ENCODE assay signal across 16 mouse cellular contexts in the genomic region with DNA sequence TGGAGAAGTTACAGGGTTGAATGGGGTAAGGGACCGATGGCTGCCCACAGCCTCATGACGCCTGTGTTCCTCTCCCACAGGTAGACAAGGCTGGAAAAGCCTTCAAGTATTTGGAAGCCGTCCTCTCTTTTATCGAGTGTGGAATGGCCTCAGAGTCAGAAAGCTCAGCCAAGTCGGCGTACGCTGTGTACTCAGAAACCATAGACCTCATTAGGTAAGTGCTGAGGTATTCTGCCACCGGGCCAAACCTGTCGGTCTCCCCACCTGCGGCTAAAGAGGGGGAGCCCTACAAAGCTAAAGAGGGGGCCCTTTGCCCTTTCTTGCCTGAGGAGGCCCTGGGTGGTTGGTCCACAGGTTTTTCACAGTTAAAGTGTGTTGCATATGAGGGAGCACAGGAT.
DNase-seq lines count a peak whose midpoint lies in the region; ATAC-seq and TF ChIP-seq lines count a peak whose summit lies in the region.
"Had no signal": no experiment of that assay in that cellular context is flagged by ENCODE, and none has a peak within 500 bp of the region (broad histone marks: within the 10 kb centered on the region; RNA-seq: fewer than 3 reads in every experiment).

No protein-coding gene starts in this region.

- peaks cover 68% of the 10 kb centered on the region for H3K36me3 ChIP-seq in hindbrain, embryonic 10.5 days
- H3K36me3 ChIP-seq in hindbrain, embryonic 16.5 days (ENCODE audit: control insufficient read depth, insufficient read depth, low read length): peaks cover 3% of the 10 kb centered on the region; the same call in 1 of the 2 replicates
- peaks cover 42% of the 10 kb centered on the region for H3K36me3 ChIP-seq in kidney, embryonic 16.5 days (ENCODE audit: insufficient read depth, low read length)
- H3K36me3 ChIP-seq in embryonic facial prominence, embryonic 10.5 days (replicated peaks): peaks cover 40% of the 10 kb centered on the region
- peaks cover 94% of the 10 kb centered on the region for H3K36me3 ChIP-seq in intestine, postnatal 0 days (ENCODE audit: control insufficient read depth, insufficient read depth)

- H3K27me3 ChIP-seq in hindbrain, embryonic 10.5 days (ENCODE audit: insufficient read depth, poor library complexity, severe bottlenecking): no peaks in the 10 kb centered on the region
- H3K27me3 ChIP-seq in hindbrain, embryonic 16.5 days (replicated peaks; ENCODE audit: control insufficient read depth, insufficient read depth, low read length): no peaks in the 10 kb centered on the region
- H3K27me3 ChIP-seq in kidney, embryonic 16.5 days (ENCODE audit: insufficient read depth, low read length): no peaks in the 10 kb centered on the region
- no peaks in the 10 kb centered on the region; the same call in 1 of the 2 replicates for H3K27me3 ChIP-seq in embryonic facial prominence, embryonic 10.5 days (replicated peaks; ENCODE audit: low read depth, poor library complexity, severe bottlenecking)
- no peaks in the 10 kb centered on the region for H3K27me3 ChIP-seq in intestine, postnatal 0 days (replicated peaks; ENCODE audit: control insufficient read depth, insufficient read depth, low read length)
- H3K27me3 ChIP-seq: liver, embryonic 15.5 days had no signal

- H3K9me3 ChIP-seq in hindbrain, embryonic 10.5 days: no peaks in the 10 kb centered on the region
- no peaks in the 10 kb centered on the region for H3K9me3 ChIP-seq in hindbrain, embryonic 16.5 days (ENCODE audit: control insufficient read depth, low read length)
- H3K9me3 ChIP-seq in kidney, embryonic 16.5 days (ENCODE audit: low read length): no peaks in the 10 kb centered on the region
- no peaks in the 10 kb centered on the region for H3K9me3 ChIP-seq in embryonic facial prominence, embryonic 10.5 days
- H3K9me3 ChIP-seq in intestine, postnatal 0 days (ENCODE audit: control insufficient read depth): no peaks in the 10 kb centered on the region
- H3K9me3 ChIP-seq: heart, embryonic 10.5 days; liver, embryonic 15.5 days had no signal

- H3K4me1 ChIP-seq in hindbrain, embryonic 10.5 days (replicated peaks): peaks cover 29% of the 10 kb centered on the region
- peaks cover 14% of the 10 kb centered on the region for H3K4me1 ChIP-seq in hindbrain, embryonic 16.5 days (ENCODE audit: control insufficient read depth, insufficient read depth, low read depth, low read length)
- peaks cover 23% of the 10 kb centered on the region for H3K4me1 ChIP-seq in kidney, embryonic 16.5 days (ENCODE audit: insufficient read depth, low read length)
- H3K4me1 ChIP-seq in embryonic facial prominence, embryonic 10.5 days: peaks cover 28% of the 10 kb centered on the region
- no peaks in the 10 kb centered on the region for H3K4me1 ChIP-seq in intestine, postnatal 0 days (replicated peaks; ENCODE audit: control insufficient read depth, insufficient read depth, low read length)
- H3K4me1 ChIP-seq: liver, embryonic 15.5 days had no signal

- H3K4me3 ChIP-seq in hindbrain, embryonic 10.5 days: no peak overlapping the region
- no peak overlapping the region for H3K4me3 ChIP-seq in hindbrain, embryonic 16.5 days (ENCODE audit: low read length)
- no peak overlapping the region for H3K4me3 ChIP-seq in kidney, embryonic 16.5 days (ENCODE audit: low read length)
- no peak overlapping the region for H3K4me3 ChIP-seq in embryonic facial prominence, embryonic 10.5 days
- no peak overlapping the region for H3K4me3 ChIP-seq in intestine, postnatal 0 days (ENCODE audit: low read depth, low read length)
- H3K4me3 ChIP-seq: heart, embryonic 10.5 days; left cerebral cortex, adult 2 months; liver, embryonic 15.5 days had no signal

- WGBS in hindbrain, embryonic 10.5 days: 86% methylated on average over 10 of the region's 10 CpGs
- WGBS in hindbrain, embryonic 16.5 days: 81% methylated on average over 10 of the region's 10 CpGs
- 45% methylated on average over 10 of the region's 10 CpGs for WGBS in kidney, embryonic 16.5 days
- 80% methylated on average over 10 of the region's 10 CpGs for WGBS in embryonic facial prominence, embryonic 10.5 days
- 88% methylated on average over 10 of the region's 10 CpGs for WGBS in intestine, postnatal 0 days

- H3K4me2 ChIP-seq in hindbrain, embryonic 16.5 days (ENCODE audit: low read length): no peak overlapping the region
- no peak overlapping the region for H3K4me2 ChIP-seq in kidney, embryonic 16.5 days (replicated peaks; ENCODE audit: low read depth, low read length)
- H3K4me2 ChIP-seq in intestine, postnatal 0 days (replicated peaks; ENCODE audit: low read depth): no peak overlapping the region
- H3K4me2 ChIP-seq: liver, embryonic 15.5 days had no signal

- ATAC-seq in hindbrain, embryonic 16.5 days: no peak
- ATAC-seq in kidney, embryonic 16.5 days (ENCODE audit: low FRiP score, low TSS enrichment): no peak
- ATAC-seq in intestine, postnatal 0 days: no peak
- ATAC-seq: inflammation-experienced regulatory T-cells, adult 6 months had no signal

- no peak overlapping the region for H3K9ac ChIP-seq in hindbrain, embryonic 16.5 days (ENCODE audit: low read depth, low read length)
- no peak overlapping the region for H3K9ac ChIP-seq in kidney, embryonic 16.5 days (replicated peaks; ENCODE audit: low read length)
- H3K9ac ChIP-seq in intestine, postnatal 0 days (ENCODE audit: low read depth, low read length): no peak overlapping the region
- H3K9ac ChIP-seq: forebrain, postnatal 0 days; liver, embryonic 15.5 days had no signal

- H3K27ac ChIP-seq in hindbrain, embryonic 10.5 days: peak overlapping the region; percentile 50; the same call in 1 of the 2 replicates
- no peak overlapping the region for H3K27ac ChIP-seq in hindbrain, embryonic 16.5 days (ENCODE audit: low read depth, low read length)
- 0 out of 2 replicates have a peak overlapping the region, but pooled peaks have one; percentile 3 for H3K27ac ChIP-seq in kidney, embryonic 16.5 days (ENCODE audit: low read length)
- H3K27ac ChIP-seq in embryonic facial prominence, embryonic 10.5 days (replicated peaks): peak overlapping the region; percentile 41
- no peak overlapping the region for H3K27ac ChIP-seq in intestine, postnatal 0 days (ENCODE audit: low read depth, low read length)
- H3K27ac ChIP-seq: heart, embryonic 10.5 days; left cerebral cortex, adult 2 months; liver, embryonic 15.5 days had no signal

- no peak for TF ChIP-seq CTCF in intestine, postnatal 0 days (IDR thresholded peaks at IDR 0.05; ENCODE audit: low read depth)

- DNase-seq in hindbrain, embryonic 10.5 days (ENCODE audit: low spot score): no peak
- DNase-seq in kidney, postnatal 10 days: no peak
- no peak for DNase-seq in embryonic facial prominence, embryonic 10.5 days (ENCODE audit: low spot score)
- peak; percentile 39 to 45 for DNase-seq in kidney, postnatal 36 days
- DNase-seq in cerebellum, postnatal 10 days: no peak
- DNase-seq: adrenal gland, adult 2 months; cerebellum, adult 11 months; thymus, postnatal 14 days had no signal

Comparison
In these comparisons a context has a peak if more than half of its experiments do, and no peak if none do; other contexts are left out.
1. DNase-seq: peak in kidney, postnatal 36 days (2 of 2); none in hindbrain, embryonic 10.5 days (single experiment), kidney, postnatal 10 days (single experiment), embryonic facial prominence, embryonic 10.5 days (single experiment) and cerebellum, postnatal 10 days (0 of 2).
2. H3K27ac ChIP-seq: peak in hindbrain, embryonic 10.5 days (single experiment), kidney, embryonic 16.5 days (single experiment) and embryonic facial prominence, embryonic 10.5 days (single experiment); none in hindbrain, embryonic 16.5 days (single experiment) and intestine, postnatal 0 days (single experiment).